Mouse (Mus musculus): ENCODE data around the gene Nfatc4. TPM values are rescaled to one million over a fixed set of nuclear protein-coding genes. Genes with fewer than 3 reads are reported as not detected.
A peak's percentile ranks its signal among the peaks of the same experiment; 100 is the strongest.

The Nfatc4 gene
- polyA plus RNA-seq, 1 experiment: 2.0 TPM

- peak overlapping the region; percentile 44; the same call in 1 of the 2 replicates for H3K27ac ChIP-seq (ENCODE audit: insufficient read depth, low read length)
- TF ChIP-seq POLR2A (IDR thresholded peaks at IDR 0.05; ENCODE audit: extremely low read depth, insufficient read depth, low read length) (no peak), CTCF (IDR thresholded peaks at IDR 0.05; ENCODE audit: extremely low read depth, insufficient read depth, low read length) (no peak)
- H3K4me1 ChIP-seq (ENCODE audit: control insufficient read depth, insufficient read depth, low read length): no peaks in the 10 kb centered on the region
- H3K4me3 ChIP-seq (ENCODE audit: insufficient read depth, low read length): peak overlapping the region; percentile 9
These were observed 39.6 kb upstream of the Nfatc4 start for GRCm38 (mm10) chr14:55783171-55783957.

GRCm38 (mm10) chr14:55783958-55784235 is 39.0 kb upstream of the Nfatc4 start, which contains the start of gene Adcy4:
Gene Adcy4 (minus strand): TSS chr14:55784095.
- no peak for TF ChIP-seq POLR2A (IDR thresholded peaks at IDR 0.05; ENCODE audit: extremely low read depth, insufficient read depth, low read length)
- no peak for TF ChIP-seq CTCF (IDR thresholded peaks at IDR 0.05; ENCODE audit: extremely low read depth, insufficient read depth, low read length)
- Histone ChIP-seq H3K27ac (ENCODE audit: insufficient read depth, low read length) (peak within 1 kb of the TSS; percentile 44; the same call in 1 of the 2 replicates), H3K4me3 (ENCODE audit: insufficient read depth, low read length) (peak within 1 kb of the TSS; percentile 9)

GRCm38 (mm10) chr14:55785195-55785594 is 37.7 kb upstream of the Nfatc4 start:
- H3K4me3 ChIP-seq (ENCODE audit: insufficient read depth, low read length): no peak overlapping the region
- H3K4me1 ChIP-seq (ENCODE audit: control insufficient read depth, insufficient read depth, low read length): no peaks in the 10 kb centered on the region
- no peak overlapping the region for H3K27ac ChIP-seq (ENCODE audit: insufficient read depth, low read length)
- TF ChIP-seq POLR2A (IDR thresholded peaks at IDR 0.05; ENCODE audit: extremely low read depth, insufficient read depth, low read length) (no peak), CTCF (IDR thresholded peaks at IDR 0.05; ENCODE audit: extremely low read depth, insufficient read depth, low read length) (no peak)

More at GRCm38 (mm10) chr14:55783958-55784235, 39.0 kb upstream of the Nfatc4 start, which contains the start of gene Adcy4:
- no peaks in the 10 kb centered on the region for H3K4me1 ChIP-seq (ENCODE audit: control insufficient read depth, insufficient read depth, low read length)

GRCm38 (mm10) chr14:55787731-55788130 is 35.2 kb upstream of the Nfatc4 start:
- TF ChIP-seq POLR2A (IDR thresholded peaks at IDR 0.05; ENCODE audit: extremely low read depth, insufficient read depth, low read length) (no peak), CTCF (IDR thresholded peaks at IDR 0.05; ENCODE audit: extremely low read depth, insufficient read depth, low read length) (no peak)
- H3K4me1 ChIP-seq (ENCODE audit: control insufficient read depth, insufficient read depth, low read length): no peaks in the 10 kb centered on the region
- H3K4me3 ChIP-seq (ENCODE audit: insufficient read depth, low read length): no peak overlapping the region
- H3K27ac ChIP-seq (ENCODE audit: insufficient read depth, low read length): no peak overlapping the region

GRCm38 (mm10) chr14:55788256-55789050 is 34.5 kb upstream of the Nfatc4 start, which contains the start of gene Ripk3:
Gene Ripk3 (minus strand): TSS chr14:55788865.
- H3K27ac ChIP-seq (ENCODE audit: insufficient read depth, low read length): no peak within 1 kb of the TSS
- TF ChIP-seq POLR2A (IDR thresholded peaks at IDR 0.05; ENCODE audit: extremely low read depth, insufficient read depth, low read length) (no peak), CTCF (IDR thresholded peaks at IDR 0.05; ENCODE audit: extremely low read depth, insufficient read depth, low read length) (no peak)
- no peak within 1 kb of the TSS for H3K4me3 ChIP-seq (ENCODE audit: insufficient read depth, low read length)
- no peaks in the 10 kb centered on the region for H3K4me1 ChIP-seq (ENCODE audit: control insufficient read depth, insufficient read depth, low read length)

- no peak overlapping the region for H3K4me3 ChIP-seq (ENCODE audit: insufficient read depth, low read length)
- TF ChIP-seq POLR2A (IDR thresholded peaks at IDR 0.05; ENCODE audit: extremely low read depth, insufficient read depth, low read length) (no peak), CTCF (IDR thresholded peaks at IDR 0.05; ENCODE audit: extremely low read depth, insufficient read depth, low read length) (no peak)
These were observed 29.5 kb upstream of the Nfatc4 start for GRCm38 (mm10) chr14:55793461-55793860.

GRCm38 (mm10) chr14:55793946-55794345 is 29.0 kb upstream of the Nfatc4 start:
- H3K27ac ChIP-seq (ENCODE audit: insufficient read depth, low read length): no peak overlapping the region
- no peak for TF ChIP-seq CTCF (IDR thresholded peaks at IDR 0.05; ENCODE audit: extremely low read depth, insufficient read depth, low read length)
- no peak for TF ChIP-seq POLR2A (IDR thresholded peaks at IDR 0.05; ENCODE audit: extremely low read depth, insufficient read depth, low read length)
- no peaks in the 10 kb centered on the region for H3K4me1 ChIP-seq (ENCODE audit: control insufficient read depth, insufficient read depth, low read length)
- no peak overlapping the region for H3K4me3 ChIP-seq (ENCODE audit: insufficient read depth, low read length)

More at GRCm38 (mm10) chr14:55793461-55793860, 29.5 kb upstream of the Nfatc4 start:
- H3K4me1 ChIP-seq (ENCODE audit: control insufficient read depth, insufficient read depth, low read length): no peaks in the 10 kb centered on the region
- H3K27ac ChIP-seq (ENCODE audit: insufficient read depth, low read length): no peak overlapping the region

GRCm38 (mm10) chr14:55795380-55796163 is 27.4 kb upstream of the Nfatc4 start:
- Histone ChIP-seq H3K4me1 (ENCODE audit: control insufficient read depth, insufficient read depth, low read length) (no peaks in the 10 kb centered on the region), H3K4me3 (ENCODE audit: insufficient read depth, low read length) (no peak overlapping the region), H3K27ac (ENCODE audit: insufficient read depth, low read length) (no peak overlapping the region)
- TF ChIP-seq POLR2A (IDR thresholded peaks at IDR 0.05; ENCODE audit: extremely low read depth, insufficient read depth, low read length) (no peak), CTCF (IDR thresholded peaks at IDR 0.05; ENCODE audit: extremely low read depth, insufficient read depth, low read length) (no peak)

- Histone ChIP-seq H3K4me3 (ENCODE audit: insufficient read depth, low read length) (peak overlapping the region; percentile 28), H3K4me1 (ENCODE audit: control insufficient read depth, insufficient read depth, low read length) (no peaks in the 10 kb centered on the region), H3K27ac (ENCODE audit: insufficient read depth, low read length) (no peak overlapping the region)
- TF ChIP-seq POLR2A (IDR thresholded peaks at IDR 0.05; ENCODE audit: extremely low read depth, insufficient read depth, low read length): no peak
These were observed 8.1 kb upstream of the Nfatc4 start for GRCm38 (mm10) chr14:55814885-55815284.
